ENCODE assay signal across 13 mouse cellular contexts in genomic region chr14:120311330-120312097, GRCm38 (mm10). TPM values are rescaled to one million over a fixed set of nuclear protein-coding genes. Genes with fewer than 3 reads are reported as not detected.
A peak's percentile ranks its signal among the peaks of the same experiment; 100 is the strongest.
DNase-seq lines count a peak whose midpoint lies in the region; ATAC-seq and TF ChIP-seq lines count a peak whose summit lies in the region.
"Had no signal": no experiment of that assay in that cellular context is flagged by ENCODE, and none has a peak within 500 bp of the region (broad histone marks: within the 10 kb centered on the region; RNA-seq: fewer than 3 reads in every experiment).

No protein-coding gene starts in this region.

- no peak for TF ChIP-seq EP300 in stomach, postnatal 0 days (optimal IDR thresholded peaks at IDR 0.05)

- ATAC-seq in lung, embryonic 16.5 days (ENCODE audit: low read depth): no peak
- ATAC-seq in heart, embryonic 15.5 days (replicated peaks; ENCODE audit: insufficient number of reproducible peaks, insufficient read depth, low FRiP score, low read depth): no peak
- ATAC-seq in stomach, postnatal 0 days (ENCODE audit: low FRiP score, low TSS enrichment): no peak
- ATAC-seq: forebrain, embryonic 13.5 days; midbrain, embryonic 16.5 days had no signal

- H3K4me1 ChIP-seq in heart, embryonic 10.5 days: peaks cover 88% of the 10 kb centered on the region
- H3K4me1 ChIP-seq in lung, embryonic 16.5 days (replicated peaks; ENCODE audit: control insufficient read depth, insufficient read depth, low read length): peaks cover 73% of the 10 kb centered on the region
- peaks cover 78% of the 10 kb centered on the region for H3K4me1 ChIP-seq in heart, embryonic 15.5 days (replicated peaks)
- H3K4me1 ChIP-seq in stomach, postnatal 0 days (replicated peaks; ENCODE audit: control insufficient read depth, insufficient read depth): peaks cover 16% of the 10 kb centered on the region

- H3K27me3 ChIP-seq in heart, embryonic 10.5 days (ENCODE audit: insufficient read depth, poor library complexity, severe bottlenecking): no peaks in the 10 kb centered on the region
- no peaks in the 10 kb centered on the region for H3K27me3 ChIP-seq in lung, embryonic 16.5 days (ENCODE audit: control insufficient read depth, insufficient read depth, low read depth, low read length)
- no peaks in the 10 kb centered on the region for H3K27me3 ChIP-seq in heart, embryonic 15.5 days
- no peaks in the 10 kb centered on the region for H3K27me3 ChIP-seq in stomach, postnatal 0 days (ENCODE audit: control insufficient read depth, insufficient read depth, low read length)
- H3K27me3 ChIP-seq: forebrain, embryonic 13.5 days had no signal

- H3K4me3 ChIP-seq in heart, embryonic 10.5 days: peak overlapping the region; percentile 27; the same call in 1 of the 2 replicates
- H3K4me3 ChIP-seq in lung, embryonic 16.5 days (ENCODE audit: low read length): no peak overlapping the region
- H3K4me3 ChIP-seq in heart, embryonic 15.5 days: no peak overlapping the region
- H3K4me3 ChIP-seq in stomach, postnatal 0 days (ENCODE audit: low read depth, low read length): no peak overlapping the region
- H3K4me3 ChIP-seq: forebrain, embryonic 13.5 days had no signal

- H3K4me2 ChIP-seq in lung, embryonic 16.5 days (ENCODE audit: low read depth, low read length): no peak overlapping the region
- peak overlapping the region; percentile 46 for H3K4me2 ChIP-seq in heart, embryonic 15.5 days
- H3K4me2 ChIP-seq in stomach, postnatal 0 days (replicated peaks; ENCODE audit: low read depth): no peak overlapping the region
- H3K4me2 ChIP-seq: forebrain, embryonic 13.5 days had no signal

- WGBS in heart, embryonic 10.5 days: 42% methylated on average over 12 of the region's 12 CpGs
- WGBS in lung, embryonic 16.5 days: 54% methylated on average over 12 of the region's 12 CpGs
- WGBS in heart, embryonic 15.5 days: 34% methylated on average over 12 of the region's 12 CpGs
- 50% methylated on average over 12 of the region's 12 CpGs for whole genome bisulfite sequencing in stomach, postnatal 0 days

- peaks cover 3% of the 10 kb centered on the region; the same call in 1 of the 2 replicates for H3K36me3 ChIP-seq in heart, embryonic 10.5 days
- H3K36me3 ChIP-seq in lung, embryonic 16.5 days (ENCODE audit: control insufficient read depth, insufficient read depth, low read length): no peaks in the 10 kb centered on the region
- no peaks in the 10 kb centered on the region for H3K36me3 ChIP-seq in heart, embryonic 15.5 days
- H3K36me3 ChIP-seq in stomach, postnatal 0 days (ENCODE audit: control insufficient read depth, insufficient read depth, low read length): peaks cover 8% of the 10 kb centered on the region; the same call in 1 of the 2 replicates

- no peak overlapping the region; the same call in 1 of the 2 replicates for H3K9ac ChIP-seq in lung, embryonic 16.5 days (ENCODE audit: low read length)
- H3K9ac ChIP-seq in heart, embryonic 15.5 days: no peak overlapping the region; the same call in 1 of the 2 replicates
- H3K9ac ChIP-seq in stomach, postnatal 0 days (ENCODE audit: low read length): peak overlapping the region; percentile 4; the same call in 1 of the 2 replicates
- H3K9ac ChIP-seq: forebrain, embryonic 13.5 days had no signal

- peak overlapping the region; percentile 79 for H3K27ac ChIP-seq in heart, embryonic 10.5 days
- peak overlapping the region; percentile 64 for H3K27ac ChIP-seq in lung, embryonic 16.5 days (ENCODE audit: low read length)
- H3K27ac ChIP-seq in heart, embryonic 15.5 days: peak overlapping the region; percentile 79
- peak overlapping the region; percentile 56 for H3K27ac ChIP-seq in stomach, postnatal 0 days (replicated peaks)
- H3K27ac ChIP-seq: forebrain, embryonic 13.5 days had no signal

- no peaks in the 10 kb centered on the region for H3K9me3 ChIP-seq in heart, embryonic 10.5 days
- H3K9me3 ChIP-seq in lung, embryonic 16.5 days (ENCODE audit: control insufficient read depth, low read length): no peaks in the 10 kb centered on the region
- no peaks in the 10 kb centered on the region for H3K9me3 ChIP-seq in heart, embryonic 15.5 days (replicated peaks)
- no peaks in the 10 kb centered on the region for H3K9me3 ChIP-seq in stomach, postnatal 0 days (ENCODE audit: control insufficient read depth, low read length)
- H3K9me3 ChIP-seq: forebrain, embryonic 13.5 days had no signal

- no peak for DNase-seq in heart, embryonic 10.5 days (ENCODE audit: low spot score)
- DNase-seq in heart, adult 8-10 months (ENCODE audit: low spot score): no peak
- DNase-seq in lung, postnatal 36 days: no peak
- DNase-seq in stomach, postnatal 0 days (ENCODE audit: low spot score): no peak
- no peak for DNase-seq in cerebellum, adult 11-12 months
- DNase-seq: kidney, adult 8-10 months; left cerebral cortex, postnatal 4 days; lung, postnatal 14 days; thymus, postnatal 4 days had no signal

- no peak for TF ChIP-seq CTCF in stomach, postnatal 0 days (IDR thresholded peaks at IDR 0.05; ENCODE audit: low read depth)

RNA-seq across cellular contexts. Expression of gene Mbnl2, which starts 36.0 kb away (rescaled TPM):
- 71.5 and 91.4 TPM in 2 replicates for polyA plus RNA-seq in heart, embryonic 10.5 days (2016; fragmentation: Nextera tagmentation; extraction: Ambion mirVana)
- 100 to 1,000 TPM; 236 to 260 (median 252) TPM for total RNA-seq in heart, adult 8-10 months (2022)
- polyA plus RNA-seq in lung, embryonic 16.5 days (2015; fragmentation: Nextera tagmentation; extraction: Ambion mirVana): 162 and 164 TPM in 2 replicates
- 122 and 123 TPM in 2 replicates for polyA plus RNA-seq in heart, embryonic 15.5 days (2015; fragmentation: Nextera tagmentation; extraction: Ambion mirVana)
- polyA plus RNA-seq in stomach, postnatal 0 days (2015; fragmentation: Nextera tagmentation; extraction: Ambion mirVana): 101 and 104 TPM in 2 replicates
